Mouse (Mus musculus) v-Abl transformed pro-B cells (cell line): ENCODE data around the gene Rhbdf2.

Experiments used
- in situ Hi-C, 2 experiments: fragments of 400-800 bp; cut with MboI; formaldehyde crosslinking; loops; one replicate each; pipeline ENCODE4 v1.15.1; 2025; ENCODE audit not compliant: unreplicated experiment in 2 of 2

Gene Rhbdf2

DNA sequence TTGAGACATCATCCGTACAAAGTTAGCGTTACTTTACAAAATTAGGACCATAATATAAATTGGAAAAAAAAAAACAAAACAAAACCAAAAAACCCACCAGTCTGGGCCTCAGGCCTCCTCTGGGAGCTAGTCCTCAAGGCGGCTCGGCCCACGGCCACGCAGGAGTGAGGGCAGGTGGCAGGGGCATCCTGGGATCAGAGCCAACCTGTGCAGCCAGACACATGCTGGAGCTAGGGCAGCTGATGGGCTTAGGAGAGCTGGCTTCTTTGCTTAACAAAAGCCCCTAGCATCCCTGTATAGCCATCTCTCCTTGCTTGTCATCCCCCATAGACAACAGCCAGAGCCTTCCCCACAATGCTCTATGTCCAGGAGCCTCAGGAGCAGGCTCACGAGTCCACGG is 28.6 kb downstream of the Rhbdf2 start:
- in situ Hi-C loops: no loop called here

DNA sequence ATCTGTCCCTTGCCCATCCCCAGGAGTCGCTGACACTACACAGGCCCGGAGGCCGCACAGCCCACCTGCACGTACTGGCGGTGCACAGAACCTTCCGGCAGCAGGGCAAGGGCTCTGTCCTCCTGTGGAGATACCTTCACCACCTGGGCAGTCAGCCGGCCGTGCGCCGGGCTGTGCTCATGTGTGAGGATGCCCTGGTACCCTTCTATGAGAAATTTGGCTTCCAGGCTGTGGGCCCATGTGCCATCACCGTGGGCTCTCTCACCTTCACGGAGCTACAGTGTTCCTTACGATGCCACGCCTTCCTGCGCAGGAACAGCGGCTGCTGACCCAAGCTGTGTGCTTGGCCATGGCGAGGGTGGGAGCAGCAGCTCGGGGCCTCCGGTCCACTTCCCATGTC is 30.1 kb downstream of the Rhbdf2 start:
- in situ Hi-C loops: no loop called here

DNA sequence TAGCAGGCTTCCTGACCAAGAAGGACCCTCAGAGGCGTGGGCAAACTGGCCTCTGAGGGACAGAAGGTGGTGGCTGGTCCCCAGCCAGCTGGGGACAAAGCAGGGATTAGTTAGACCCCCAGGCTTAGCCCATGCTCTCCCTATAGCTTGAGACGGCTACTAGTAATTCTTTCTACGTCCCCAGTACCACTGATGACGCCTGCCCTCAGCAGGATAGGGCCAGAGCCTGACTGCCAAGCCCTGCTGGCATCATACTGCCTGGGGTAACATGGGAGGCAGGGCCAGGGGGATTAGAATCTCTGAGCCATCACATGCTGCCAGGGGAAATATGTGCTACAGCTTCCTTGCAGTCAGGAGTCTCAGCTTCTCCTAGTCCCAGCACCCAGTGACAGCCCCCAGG is 33.5 kb downstream of the Rhbdf2 start:
- in situ Hi-C loops: loop anchor here (5.0 kb wide), 2 partner anchors 34 to 36 kb away; partner anchors contain the start of gene Rhbdf2 (in 1 of the 2)

DNA sequence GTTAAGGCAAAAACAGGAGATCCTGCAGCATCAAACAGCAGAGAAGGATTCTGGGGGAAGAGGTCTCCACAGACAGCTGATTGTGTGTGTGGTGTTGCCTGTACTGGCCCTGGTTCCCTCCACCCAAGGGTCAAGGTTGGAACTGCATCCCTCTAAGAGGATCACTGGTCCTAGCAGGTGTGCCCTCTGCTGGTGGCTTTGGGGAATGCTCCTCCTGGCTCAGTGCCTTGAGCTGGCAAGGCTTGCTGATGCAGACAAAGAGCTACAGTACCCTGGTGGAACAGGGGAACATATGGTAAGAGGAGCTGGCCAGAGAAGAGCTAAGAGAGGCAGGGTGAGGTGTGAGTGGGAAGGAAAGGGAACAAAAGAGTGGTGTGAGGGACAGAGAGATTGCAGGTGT is 34.4 kb downstream of the Rhbdf2 start:
- in situ Hi-C loops: loop anchor here (5.0 kb wide), 2 partner anchors 35 kb away; partner anchors contain the start of gene Rhbdf2 (in 1 of the 2)

DNA sequence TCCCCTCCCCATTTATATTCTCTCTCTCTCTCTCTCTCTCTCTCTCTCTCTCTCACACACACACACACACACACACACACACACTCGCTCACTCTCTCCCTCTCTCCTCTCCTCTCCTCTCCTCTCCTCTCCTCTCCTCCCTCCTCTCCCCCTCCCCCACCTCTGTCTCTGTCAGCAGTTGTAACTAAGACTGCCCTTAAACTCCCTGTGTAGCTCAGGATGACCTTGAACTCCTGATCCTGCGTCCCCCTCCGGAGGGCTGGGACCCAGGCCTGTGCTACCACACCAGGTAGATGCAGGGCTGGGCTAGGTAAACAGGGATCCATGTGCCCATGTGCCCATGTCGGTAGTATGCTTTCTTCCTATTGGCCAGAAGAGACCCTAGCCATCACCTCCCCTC is 35.2 kb downstream of the Rhbdf2 start:
- in situ Hi-C loops: loop anchor here (5.0 kb wide), 2 partner anchors 34 to 36 kb away; partner anchors contain the start of gene Rhbdf2 (in 1 of the 2)

DNA sequence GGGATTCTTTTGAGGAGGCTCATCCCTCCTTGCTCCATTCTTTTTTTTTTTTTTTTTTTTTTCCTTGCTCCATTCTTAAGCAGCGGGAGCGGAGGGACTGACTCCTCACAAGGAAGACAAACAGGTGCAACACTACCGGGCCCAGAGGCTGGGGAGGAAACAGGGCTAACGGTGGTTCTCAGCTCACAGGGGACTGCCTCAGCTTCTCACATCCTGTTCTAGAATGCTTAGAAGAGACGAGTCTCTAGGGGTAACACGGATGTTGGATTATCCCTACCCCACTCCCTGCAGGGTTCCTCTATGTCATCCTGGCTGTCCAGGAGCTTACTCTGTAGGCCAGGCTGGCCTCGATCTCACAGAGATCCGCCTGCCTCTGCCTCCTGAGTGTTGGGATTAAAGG is 37.2 kb downstream of the Rhbdf2 start:
- in situ Hi-C loops: no loop called here

DNA sequence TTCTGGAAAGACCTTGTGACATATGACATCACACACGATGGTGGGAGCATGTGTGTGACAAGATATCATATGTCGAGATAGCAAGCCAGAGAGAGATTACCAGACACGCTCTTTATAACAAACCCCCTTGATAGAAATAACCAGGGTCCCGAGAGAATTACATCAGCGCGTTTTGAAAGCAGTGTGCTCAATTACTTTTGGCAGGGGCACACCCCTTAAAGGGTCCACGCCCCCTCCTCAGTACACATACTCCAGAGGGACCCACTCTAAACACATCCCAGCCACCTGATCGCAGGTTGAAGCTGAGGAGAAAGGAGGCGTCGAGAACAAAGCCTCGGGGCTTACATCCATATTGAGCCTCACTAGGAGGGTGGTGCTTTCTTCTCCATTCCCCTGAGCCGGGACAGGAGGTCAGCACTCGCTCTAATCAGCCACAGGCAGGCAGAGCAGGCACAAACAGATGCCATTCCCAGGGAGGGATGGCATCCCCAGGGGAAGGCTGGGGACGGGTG is 37.7 kb downstream of the Rhbdf2 start:
- in situ Hi-C loops: no loop called here

DNA sequence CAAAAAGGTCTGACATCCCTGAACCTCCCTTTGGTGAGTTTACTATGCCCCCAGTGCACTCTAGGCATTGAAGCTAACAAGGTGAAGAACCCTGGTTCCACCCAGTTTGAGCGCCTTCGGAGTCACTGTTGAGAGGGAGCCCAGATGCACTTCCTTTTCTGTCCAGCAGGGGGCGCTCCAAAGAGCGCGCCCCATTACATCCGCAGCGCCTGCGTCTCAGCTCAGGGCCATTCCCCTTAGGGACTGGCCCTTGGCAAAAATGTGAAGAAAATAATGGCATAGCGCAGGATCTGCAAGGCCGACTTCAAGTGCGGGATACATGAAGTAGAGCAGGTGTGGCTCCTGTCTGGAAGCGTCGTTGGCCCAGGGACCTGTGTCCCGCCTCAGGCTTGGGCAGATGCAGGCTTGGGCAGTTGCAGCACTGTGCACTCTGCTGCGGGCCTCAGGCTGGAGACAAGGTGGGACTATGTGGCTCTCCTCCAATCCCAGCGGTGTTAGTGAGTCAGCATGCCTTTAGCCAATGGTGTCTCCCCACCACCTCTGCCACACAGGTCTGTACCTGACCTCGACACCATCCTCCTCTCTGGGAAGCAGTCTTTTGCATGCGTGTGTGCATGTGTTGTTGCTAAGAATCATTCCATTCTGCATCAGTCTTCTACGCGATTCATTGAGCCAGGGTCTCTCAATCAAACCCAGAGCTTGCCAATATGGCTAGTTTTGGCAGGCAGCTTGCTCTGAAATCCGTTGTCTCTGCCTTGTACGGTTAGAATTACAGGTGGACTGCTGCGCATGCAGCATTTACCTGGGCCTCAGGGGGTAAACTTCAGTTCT is 39.8 kb downstream of the Rhbdf2 start:
- in situ Hi-C loops: no loop called here

DNA sequence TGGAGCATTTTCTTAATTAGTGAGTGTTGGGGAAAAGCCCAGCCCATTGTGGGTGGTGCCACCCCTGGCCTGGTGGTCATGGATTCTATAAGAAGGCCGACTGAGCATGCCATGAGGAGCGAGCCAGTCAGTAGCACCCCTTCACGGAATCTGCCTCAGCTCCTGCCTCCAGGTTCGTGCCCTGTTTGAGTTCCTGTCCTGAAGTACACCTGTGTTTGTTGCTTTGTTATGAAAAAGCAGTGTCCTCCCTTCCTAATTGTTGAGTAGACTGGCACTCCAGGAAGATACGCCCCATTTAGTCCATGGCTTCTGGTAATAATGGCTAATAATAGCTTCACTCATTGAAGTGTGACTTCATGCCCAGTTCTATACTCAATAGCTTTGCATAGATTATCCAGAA is 40.5 kb downstream of the Rhbdf2 start, which contains the start of gene Aanat:
Gene Aanat (plus strand): TSS at position 123 of the 400 bp plus-strand sequence.
- in situ Hi-C loops: no loop called here

DNA sequence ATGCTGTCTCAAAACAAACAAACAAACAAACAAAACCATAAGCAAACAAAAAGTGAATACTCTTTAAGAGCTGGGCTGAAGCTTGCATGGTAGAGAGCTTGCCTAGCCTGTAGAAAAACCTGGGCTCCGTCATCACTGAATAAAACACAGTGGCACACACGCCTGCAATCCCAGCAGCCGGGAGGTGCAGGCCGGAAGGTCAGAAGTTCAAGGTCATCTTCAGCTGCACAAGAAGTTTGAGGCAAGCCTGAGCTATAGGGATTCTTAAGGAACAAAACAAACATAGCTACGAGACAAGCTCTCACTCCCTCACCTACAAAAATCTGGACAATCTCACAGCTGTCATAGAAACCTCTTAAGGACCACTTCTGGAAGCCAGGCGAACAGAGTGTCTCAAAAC is 41.1 kb downstream of the Rhbdf2 start:
- in situ Hi-C loops: no loop called here

DNA sequence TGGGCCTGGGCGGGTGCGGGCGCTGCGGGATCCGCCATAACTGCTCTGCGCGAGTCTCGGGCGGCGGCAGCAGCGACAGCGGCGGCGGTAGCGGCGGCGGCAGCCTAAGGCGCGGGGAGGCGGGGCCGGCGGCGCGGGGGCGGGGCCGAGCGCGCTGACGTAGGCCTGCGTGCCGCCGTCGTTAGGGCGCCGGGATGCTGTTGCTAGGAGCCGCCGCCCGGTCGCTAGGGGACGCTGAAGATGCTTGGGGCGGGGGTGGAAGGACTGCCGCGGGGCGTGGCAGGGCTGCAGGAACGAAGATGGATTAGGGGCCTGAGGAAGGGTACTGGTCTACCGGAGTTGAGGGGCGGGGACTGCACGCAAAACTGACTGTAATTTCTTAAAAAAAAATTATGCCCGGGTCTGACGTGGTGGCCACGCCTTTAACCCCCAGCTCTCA is 45.4 kb downstream of the Rhbdf2 start, which contains the start of gene Ube2o:
Gene Ube2o (minus strand): TSS at position 72 of the 439 bp plus-strand sequence.
- in situ Hi-C loops: no loop called here

DNA sequence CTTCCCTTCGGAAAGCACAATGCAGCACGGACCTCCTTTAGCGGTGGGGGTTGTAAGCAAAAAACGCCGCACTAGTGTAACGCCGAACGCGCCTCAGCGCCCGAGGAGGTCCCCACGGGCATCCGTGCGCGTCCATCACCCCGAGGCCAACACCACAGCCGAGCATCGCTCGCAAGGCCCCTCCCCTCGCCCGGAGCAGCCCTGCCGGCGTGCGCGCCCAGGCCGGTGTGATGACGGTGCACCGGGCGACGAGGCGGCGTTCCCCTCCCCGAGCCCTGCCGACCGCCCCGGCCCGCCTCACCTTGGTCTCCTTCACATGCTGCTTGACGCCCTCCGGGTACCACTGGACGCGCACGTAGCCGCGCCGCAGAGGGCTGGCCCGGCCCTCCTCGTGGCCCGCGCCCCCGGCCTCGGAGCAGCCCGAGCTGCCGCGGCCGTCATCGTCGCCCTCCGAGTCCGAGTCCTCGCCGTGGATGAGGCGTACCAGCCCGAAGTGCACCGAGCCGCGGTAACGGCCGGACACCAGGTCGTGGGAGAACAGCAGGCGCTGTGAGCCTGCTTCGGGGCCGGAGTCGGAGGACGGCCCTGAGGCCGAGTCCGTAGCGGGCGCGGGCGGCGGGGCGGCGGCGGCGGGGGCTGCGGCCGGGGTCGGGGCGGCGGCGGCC is 46.0 kb downstream of the Rhbdf2 start:
- in situ Hi-C loops: no loop called here

DNA sequence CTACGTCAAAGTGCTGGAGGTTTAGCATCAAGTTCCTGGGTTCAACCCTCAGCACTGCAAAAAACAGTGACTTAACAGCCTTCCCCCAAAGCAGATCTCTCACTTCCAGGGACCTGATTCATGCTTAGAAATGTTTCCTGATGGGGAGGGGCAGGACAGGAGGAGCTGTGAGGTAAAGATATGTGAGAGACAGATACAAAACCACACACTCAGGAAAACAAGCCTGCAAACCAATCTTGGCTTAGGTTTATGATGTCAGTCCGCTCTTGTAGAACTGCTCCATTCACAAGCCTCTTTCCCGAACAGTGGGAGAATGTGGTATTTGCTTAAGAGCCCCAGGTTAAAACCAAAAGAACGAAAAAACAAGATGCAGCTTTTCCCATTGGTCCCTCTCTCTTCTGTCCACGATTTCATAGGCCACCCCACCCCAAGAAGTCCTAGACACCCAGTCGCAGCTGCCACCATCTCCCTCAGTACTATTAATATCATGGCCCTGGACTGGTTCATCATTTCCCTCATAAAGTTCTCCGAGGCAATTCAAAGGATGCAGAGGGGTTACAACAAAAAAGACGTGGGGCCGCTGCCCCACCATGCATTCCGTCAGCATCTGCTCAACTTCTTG is 46.7 kb downstream of the Rhbdf2 start:
- in situ Hi-C loops: no loop called here

DNA sequence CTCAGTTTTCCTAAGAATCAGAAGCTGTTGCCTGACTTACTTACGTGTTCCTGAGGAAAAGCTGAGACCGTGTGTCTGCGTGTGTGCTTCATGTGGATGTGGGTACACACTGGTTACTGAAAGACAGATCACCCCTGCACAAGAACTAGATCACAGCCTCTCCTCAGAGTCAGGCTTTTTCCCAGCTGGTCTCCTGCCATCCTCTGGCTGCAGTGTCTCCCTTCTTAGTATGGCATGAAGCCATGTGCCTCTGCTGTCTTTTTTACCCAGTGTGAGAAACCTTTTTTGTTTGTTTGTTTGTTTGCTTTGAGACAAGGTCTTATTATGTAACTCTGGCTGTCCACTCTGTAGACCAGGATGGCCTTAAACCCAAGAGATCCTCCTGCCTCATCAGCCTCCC is 47.5 kb downstream of the Rhbdf2 start:
- in situ Hi-C loops: no loop called here

DNA sequence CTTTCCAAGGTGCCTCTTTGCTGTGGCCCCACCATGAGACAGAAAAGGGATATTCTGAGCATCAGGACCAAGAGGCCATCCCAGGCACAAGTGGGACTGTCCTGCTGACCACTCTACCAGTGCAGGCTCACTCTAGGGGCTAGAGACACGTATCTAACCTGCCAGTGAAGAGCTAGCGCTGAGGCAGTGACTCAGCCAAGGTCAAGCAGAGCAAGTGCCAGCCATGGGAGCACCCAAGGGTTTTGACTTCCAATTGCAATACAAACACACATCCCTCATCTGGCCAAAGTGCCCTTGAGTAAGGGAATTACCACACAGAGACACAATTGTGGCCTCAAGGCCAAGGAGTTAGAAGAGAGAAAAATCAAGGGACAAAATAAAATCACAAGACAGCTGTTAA is 51.4 kb downstream of the Rhbdf2 start:
- in situ Hi-C loops: no loop called here

DNA sequence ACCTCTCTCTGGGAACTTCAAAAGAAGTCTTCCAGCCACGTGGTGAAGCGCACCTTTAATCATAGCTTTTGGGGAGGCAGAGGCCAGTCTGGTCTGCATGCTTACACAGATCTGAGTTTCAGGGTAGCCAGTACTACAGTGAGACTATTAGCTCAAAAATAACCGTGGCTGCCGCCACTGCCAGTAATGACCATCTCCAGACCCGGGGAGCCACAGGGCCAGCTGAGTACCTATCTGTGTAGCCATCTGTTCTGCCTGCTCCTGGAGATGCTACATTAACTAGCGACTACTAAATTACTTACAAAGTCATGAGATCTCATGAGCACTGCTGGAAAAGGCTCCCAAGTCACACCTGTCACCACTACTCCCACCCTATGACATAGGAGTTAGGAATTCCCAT is 51.8 kb downstream of the Rhbdf2 start:
- in situ Hi-C loops: no loop called here

DNA sequence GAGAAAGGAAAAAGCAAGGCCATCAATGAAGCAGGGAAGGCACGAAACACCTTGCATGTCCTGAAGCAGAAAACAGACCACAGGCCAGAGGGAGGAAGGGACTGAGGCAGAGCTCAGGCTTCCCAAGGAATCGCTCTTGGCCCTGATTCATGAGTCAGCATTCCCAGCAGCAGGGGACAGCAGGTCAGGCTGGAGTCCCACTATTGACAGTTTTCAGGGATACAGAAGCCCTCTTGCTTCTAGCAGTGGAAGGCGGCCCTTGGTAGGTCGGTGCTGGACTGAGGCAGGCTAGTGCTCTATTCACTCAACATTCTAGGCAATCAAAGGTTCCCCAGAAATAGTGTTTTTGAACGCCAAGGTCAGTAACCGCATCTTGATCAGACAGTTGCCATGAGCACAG is 52.3 kb downstream of the Rhbdf2 start:
- in situ Hi-C loops: no loop called here

DNA sequence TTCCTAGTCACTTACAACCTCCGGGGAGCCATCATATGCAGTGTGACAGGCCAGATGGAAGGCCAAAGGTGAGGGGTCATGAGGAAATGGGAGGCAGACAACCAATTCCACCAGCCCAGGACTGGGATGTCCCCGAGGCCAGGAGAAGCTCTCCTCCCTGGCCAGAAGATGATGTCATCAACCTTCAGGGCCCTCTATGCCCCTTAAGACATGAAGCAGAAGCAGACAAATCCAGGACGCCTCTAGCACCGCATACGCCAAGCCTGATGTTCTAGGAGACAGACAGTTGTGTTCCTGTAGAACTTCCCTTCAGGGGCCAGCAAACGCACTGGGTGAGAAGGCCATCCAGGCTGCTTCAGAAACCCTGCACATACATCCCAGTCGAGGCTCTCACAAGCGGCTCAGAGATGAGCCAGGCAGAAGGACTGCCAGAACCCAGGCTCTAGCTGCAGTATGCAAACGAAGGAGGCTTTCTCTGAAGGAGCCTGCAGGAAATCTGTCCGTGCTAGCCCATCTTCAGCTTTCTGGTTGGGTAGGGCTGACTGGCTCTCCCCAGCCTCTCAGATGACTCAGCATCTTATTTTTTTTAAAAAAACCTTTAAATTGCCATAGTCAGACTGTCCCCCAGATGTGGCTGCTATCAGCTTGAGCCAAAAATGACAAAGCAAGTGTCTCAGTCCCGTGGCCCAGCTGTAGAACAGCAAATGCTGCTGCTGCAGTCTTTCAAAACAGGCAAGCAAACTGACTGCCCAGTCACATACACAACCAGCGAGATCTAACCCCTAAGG is 53.9 kb downstream of the Rhbdf2 start:
- in situ Hi-C loops: no loop called here

DNA sequence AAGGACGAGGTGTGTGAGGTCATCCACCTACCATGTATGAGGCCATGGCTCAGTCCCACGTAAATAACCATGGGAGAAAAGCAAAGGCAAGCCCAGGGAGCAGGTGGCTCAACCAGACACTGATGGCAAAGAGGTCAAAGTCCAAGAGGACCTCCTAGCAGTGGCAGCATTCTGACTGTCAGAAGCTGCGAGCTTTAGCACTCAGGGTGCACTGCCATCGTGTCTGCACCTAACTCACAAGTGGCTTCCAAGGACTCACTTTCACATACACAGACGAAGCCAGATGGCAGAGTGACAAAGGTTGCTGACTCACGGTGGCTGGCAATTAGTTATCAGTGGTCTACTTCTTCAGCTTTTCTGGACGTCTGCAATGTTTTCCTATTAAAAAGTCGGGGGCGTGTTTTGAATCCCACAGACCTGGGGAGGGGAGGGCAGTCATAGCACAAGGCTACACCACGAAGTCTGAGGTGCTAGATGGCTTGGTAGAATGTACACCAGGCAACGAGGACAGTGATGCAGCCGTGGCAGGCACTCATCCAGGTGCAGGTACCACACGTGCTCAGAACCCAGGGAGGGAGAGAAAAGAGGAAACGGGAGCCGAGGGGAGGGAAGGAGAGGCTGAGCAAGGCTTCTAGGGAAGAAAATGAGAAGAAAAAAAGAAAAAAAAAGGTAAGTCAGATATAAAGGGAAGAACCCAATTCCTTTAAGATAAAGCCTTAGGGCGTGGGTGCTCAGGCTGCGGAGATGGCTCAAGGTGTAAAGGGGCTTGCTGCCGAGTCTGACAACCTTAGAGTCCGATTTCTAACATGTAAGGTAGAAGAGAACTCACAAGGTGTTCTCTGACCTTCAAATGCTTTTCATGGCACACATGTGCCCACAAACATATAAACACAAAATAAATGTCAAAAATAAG is 54.8 kb downstream of the Rhbdf2 start:
- in situ Hi-C loops: no loop called here
